Mouse (Mus musculus): Measurements from ENCODE around the gene Deup1.

- TF ChIP-seq EP300 (IDR thresholded peaks at IDR 0.05; ENCODE audit: low read depth) (no peak), CTCF (IDR thresholded peaks at IDR 0.05; ENCODE audit: low read depth) (no peak)
Observed at GRCm38 (mm10) chr9:15529275-15529964, 98.3 kb downstream of the Deup1 start.

Data from liver, postnatal 0 days (tissue).